Mouse (Mus musculus) hindbrain, postnatal 0 days (tissue): Measurements from ENCODE around the gene Pdcd1lg2. TPM values are rescaled to one million over a fixed set of nuclear protein-coding genes. Genes with fewer than 3 reads are reported as not detected.

Experiments used
- ATAC-seq: fragments of 200-750 bp; cut with Nextera tagmentation; 2 replicates; pipeline ENCODE4 v1.8.0; 2017; ENCODE audit warnings: mild to moderate bottlenecking, moderate TSS enrichment, moderate library complexity
- DNase-seq: peaks from one replicate; pipeline ENCODE4 v3.0.0-alpha.2; 2015; ENCODE audit warnings: low spot score
- H3K27ac ChIP-seq: fragments of 300-500 bp; sonication (generic); 2 replicates; pipeline ENCODE4 v1.5.1; 2014; ENCODE audit warnings: mild to moderate bottlenecking
- H3K27me3 ChIP-seq: fragments of 300-500 bp; sonication (generic); 2 replicates; pipeline ENCODE4 v1.6.1; 2014; ENCODE audit warnings: low read length, mixed read lengths; ENCODE audit not compliant: insufficient read depth
- H3K36me3 ChIP-seq: fragments of 300-500 bp; sonication (generic); 2 replicates; pipeline ENCODE4 v1.6.1; 2014; ENCODE audit warnings: low read length, mixed read lengths; ENCODE audit not compliant: insufficient read depth
- H3K4me1 ChIP-seq: fragments of 300-500 bp; sonication (generic); 2 replicates; pipeline ENCODE4 v1.6.1; 2014; ENCODE audit warnings: antibody characterized with exemption, low read length, mixed read lengths; ENCODE audit not compliant: insufficient read depth
- H3K4me2 ChIP-seq: fragments of 300-500 bp; sonication (generic); 2 replicates; pipeline ENCODE4 v1.6.1; 2014; ENCODE audit warnings: low read depth, mild to moderate bottlenecking, low read length, moderate library complexity, mixed read lengths
- H3K4me3 ChIP-seq: fragments of 300-500 bp; sonication (generic); 2 replicates; pipeline ENCODE4 v1.5.1; 2014; ENCODE audit warnings: low read length
- H3K9ac ChIP-seq: fragments of 300-500 bp; sonication (generic); replicated peaks from 2 replicates; pipeline ENCODE4 v1.6.1; 2014; ENCODE audit warnings: mild to moderate bottlenecking, low read length, moderate library complexity, mixed read lengths
- H3K9me3 ChIP-seq: fragments of 300-500 bp; sonication (generic); 2 replicates; pipeline ENCODE4 v1.6.1; 2016; ENCODE audit warnings: low read length, mixed read lengths
- CTCF ChIP-seq: IDR thresholded peaks from 2 replicates; pipeline ENCODE4 v1.5.1; 2016; ENCODE audit warnings: antibody characterized with exemption, control low read depth, low read depth
- WGBS: fragments of 180-500 bp; shearing (Covaris S2); extraction: QIAGEN DNeasy Blood & Tissue Kit; methylation state at CpG from one replicate; pipeline ENCODE4 v1.1.7; 2014; 5-methylcytosine and 5-hydroxymethylcytosine counted together
- polyA plus RNA-seq: library from polyadenylated mRNA; unstranded; fragments of >200 nt; fragmentation: Nextera tagmentation; extraction: Ambion mirVana; gene quantifications from 2 replicates; pipeline ENCODE4 v1.2.1, GENCODE M21; 2015
- total RNA-seq: library from RNA; depleted of rRNA; stranded (reverse); fragments of >200 nt; gene quantifications from 2 replicates; pipeline ENCODE4 v1.2.3, GENCODE M21; 2014

Pdcd1lg2 gene
- total and polyA plus RNA-seq, 2 experiments from 2014 or later: 0.14 to 0.94 TPM

- 94% methylated on average over 14 of the region's 14 CpGs for WGBS
- no peak overlapping the region for H3K27ac ChIP-seq
- no peak for TF ChIP-seq CTCF
- no peak overlapping the region for H3K9ac ChIP-seq
- no peak overlapping the region for H3K4me2 ChIP-seq
- H3K36me3 ChIP-seq: no peaks in the 10 kb centered on the region
- ATAC-seq: no peak
- no peak overlapping the region for H3K4me3 ChIP-seq
- no peaks in the 10 kb centered on the region for H3K9me3 ChIP-seq
- no peak for DNase-seq
- no peaks in the 10 kb centered on the region for H3K27me3 ChIP-seq
- H3K4me1 ChIP-seq: no peaks in the 10 kb centered on the region
Measured at GRCm38 (mm10) chr19:29379839-29380603, 30.7 kb upstream of the Pdcd1lg2 start.

- Histone ChIP-seq H3K36me3 (no peaks in the 10 kb centered on the region), H3K4me2 (no peak overlapping the region), H3K4me3 (no peak overlapping the region), H3K9me3 (no peaks in the 10 kb centered on the region), H3K9ac (no peak overlapping the region), H3K27ac (no peak overlapping the region), H3K27me3 (no peaks in the 10 kb centered on the region), H3K4me1 (no peaks in the 10 kb centered on the region)
- no peak for DNase-seq
- TF ChIP-seq CTCF: no peak
- WGBS: 94% methylated on average over 5 of the region's 5 CpGs
- no peak for ATAC-seq
Measured at GRCm38 (mm10) chr19:29383368-29383767, 27.4 kb upstream of the Pdcd1lg2 start.

GRCm38 (mm10) chr19:29384412-29384811 is 26.3 kb upstream of the Pdcd1lg2 start:
- Histone ChIP-seq H3K4me3 (no peak overlapping the region), H3K9ac (no peak overlapping the region), H3K27ac (no peak overlapping the region), H3K36me3 (no peaks in the 10 kb centered on the region), H3K27me3 (no peaks in the 10 kb centered on the region), H3K4me2 (no peak overlapping the region), H3K4me1 (no peaks in the 10 kb centered on the region), H3K9me3 (no peaks in the 10 kb centered on the region)
- TF ChIP-seq CTCF: no peak
- DNase-seq (no peak), ATAC-seq (no peak)
- WGBS: 90% methylated on average over 9 of the region's 9 CpGs

GRCm38 (mm10) chr19:29384994-29385393 is 25.7 kb upstream of the Pdcd1lg2 start:
- H3K9me3 ChIP-seq: no peaks in the 10 kb centered on the region
- H3K36me3 ChIP-seq: no peaks in the 10 kb centered on the region
- no peak overlapping the region for H3K9ac ChIP-seq
- no peak for DNase-seq
- no peak for TF ChIP-seq CTCF
- H3K4me2 ChIP-seq: no peak overlapping the region
- H3K27ac ChIP-seq: no peak overlapping the region
- no peak for ATAC-seq
- 85% methylated on average over 6 of the region's 6 CpGs for WGBS
- no peaks in the 10 kb centered on the region for H3K4me1 ChIP-seq
- no peaks in the 10 kb centered on the region for H3K27me3 ChIP-seq
- H3K4me3 ChIP-seq: no peak overlapping the region

GRCm38 (mm10) chr19:29385822-29386221 is 24.9 kb upstream of the Pdcd1lg2 start:
- TF ChIP-seq CTCF: no peak
- no peak overlapping the region for H3K9ac ChIP-seq
- 72% methylated on average over 4 of the region's 4 CpGs for WGBS
- no peaks in the 10 kb centered on the region for H3K9me3 ChIP-seq
- no peaks in the 10 kb centered on the region for H3K27me3 ChIP-seq
- no peaks in the 10 kb centered on the region for H3K4me1 ChIP-seq
- H3K4me2 ChIP-seq: no peak overlapping the region
- no peak overlapping the region for H3K27ac ChIP-seq
- DNase-seq: peak; percentile 21
- ATAC-seq: no peak
- no peak overlapping the region for H3K4me3 ChIP-seq
- no peaks in the 10 kb centered on the region for H3K36me3 ChIP-seq

- H3K27me3 ChIP-seq: no peaks in the 10 kb centered on the region
- H3K36me3 ChIP-seq: no peaks in the 10 kb centered on the region
- no peak for DNase-seq
- H3K4me1 ChIP-seq: no peaks in the 10 kb centered on the region
- no peak overlapping the region for H3K27ac ChIP-seq
- no peak overlapping the region for H3K9ac ChIP-seq
- 89% methylated on average over 1 of the region's 1 CpGs for WGBS
- H3K9me3 ChIP-seq: no peaks in the 10 kb centered on the region
- no peak for TF ChIP-seq CTCF
- no peak overlapping the region for H3K4me3 ChIP-seq
- H3K4me2 ChIP-seq: no peak overlapping the region
- no peak for ATAC-seq
Measured at GRCm38 (mm10) chr19:29388818-29389217, 21.9 kb upstream of the Pdcd1lg2 start.

GRCm38 (mm10) chr19:29390483-29390882 is 20.2 kb upstream of the Pdcd1lg2 start:
- Histone ChIP-seq H3K36me3 (no peaks in the 10 kb centered on the region), H3K27me3 (no peaks in the 10 kb centered on the region), H3K9me3 (no peaks in the 10 kb centered on the region), H3K4me1 (no peaks in the 10 kb centered on the region), H3K4me3 (no peak overlapping the region), H3K27ac (no peak overlapping the region), H3K9ac (no peak overlapping the region), H3K4me2 (no peak overlapping the region)
- no peak for TF ChIP-seq CTCF
- 93% methylated on average over 5 of the region's 5 CpGs for WGBS
- no peak for ATAC-seq
- DNase-seq: no peak
